Mouse (Mus musculus): ENCODE data around the gene Zcchc18. TPM values are rescaled to one million over a fixed set of nuclear protein-coding genes. Genes with fewer than 3 reads are reported as not detected.
A peak's percentile ranks its signal among the peaks of the same experiment; 100 is the strongest.

The Zcchc18 gene
- polyA plus RNA-seq, 1 experiment from 2014 or later: 547 TPM

- Histone ChIP-seq H3K4me2 (ENCODE audit: low read length) (peak overlapping the region; percentile 66), H3K27ac (ENCODE audit: low read depth, low read length) (peak overlapping the region; percentile 94), H3K9ac (ENCODE audit: low read depth, low read length) (peak overlapping the region; percentile 73; the same call in 1 of the 2 replicates), H3K9me3 (ENCODE audit: control insufficient read depth, low read length) (no peaks in the 10 kb centered on the region), H3K36me3 (ENCODE audit: control insufficient read depth, insufficient read depth, low read length) (no peaks in the 10 kb centered on the region), H3K4me3 (ENCODE audit: low read length) (peak overlapping the region; percentile 57), H3K4me1 (ENCODE audit: control insufficient read depth, insufficient read depth, low read depth, low read length) (0 out of 2 replicates have a peak, but pooled peaks cover 2% of the 10 kb centered on the region), H3K27me3 (replicated peaks; ENCODE audit: control insufficient read depth, insufficient read depth, low read length) (no peaks in the 10 kb centered on the region)
- WGBS: 17% methylated on average over 12 of the region's 12 CpGs
- no peak for ATAC-seq
Observed at GRCm38 (mm10) chrX:137037470-137037999, 44.6 kb downstream of the Zcchc18 start.

- Histone ChIP-seq H3K36me3 (ENCODE audit: control insufficient read depth, insufficient read depth, low read length) (no peaks in the 10 kb centered on the region), H3K4me2 (ENCODE audit: low read length) (peak within 1 kb of the TSS; percentile 66), H3K4me1 (ENCODE audit: control insufficient read depth, insufficient read depth, low read depth, low read length) (0 out of 2 replicates have a peak, but pooled peaks cover 2% of the 10 kb centered on the region), H3K27ac (ENCODE audit: low read depth, low read length) (peak within 1 kb of the TSS; percentile 94), H3K4me3 (ENCODE audit: low read length) (peak within 1 kb of the TSS; percentile 57), H3K27me3 (replicated peaks; ENCODE audit: control insufficient read depth, insufficient read depth, low read length) (no peaks in the 10 kb centered on the region), H3K9ac (ENCODE audit: low read depth, low read length) (peak within 1 kb of the TSS; percentile 73), H3K9me3 (ENCODE audit: control insufficient read depth, low read length) (no peaks in the 10 kb centered on the region)
- peak; percentile 96 for ATAC-seq
- WGBS: 11% methylated on average over 31 of the region's 31 CpGs
Observed at GRCm38 (mm10) chrX:137038000-137038483, 45.1 kb downstream of the Zcchc18 start, which contains the start of gene Slc25a53. Gene Slc25a53 (minus strand): TSS chrX:137038302.

GRCm38 (mm10) chrX:137038502-137038901 lies 45.5 kb downstream of the Zcchc18 start:
- peak; percentile 63 for ATAC-seq
- Histone ChIP-seq H3K9ac (ENCODE audit: low read depth, low read length) (peak overlapping the region; percentile 73; the same call in 1 of the 2 replicates), H3K9me3 (ENCODE audit: control insufficient read depth, low read length) (no peaks in the 10 kb centered on the region), H3K4me1 (ENCODE audit: control insufficient read depth, insufficient read depth, low read depth, low read length) (0 out of 2 replicates have a peak, but pooled peaks cover 2% of the 10 kb centered on the region), H3K4me2 (ENCODE audit: low read length) (peak overlapping the region; percentile 58), H3K27ac (ENCODE audit: low read depth, low read length) (peak overlapping the region; percentile 94), H3K36me3 (ENCODE audit: control insufficient read depth, insufficient read depth, low read length) (no peaks in the 10 kb centered on the region), H3K4me3 (ENCODE audit: low read length) (peak overlapping the region; percentile 57), H3K27me3 (replicated peaks; ENCODE audit: control insufficient read depth, insufficient read depth, low read length) (no peaks in the 10 kb centered on the region)
- 46% methylated on average over 7 of the region's 7 CpGs for WGBS

Other genes with a start within 250 kb of the Zcchc18 start
- gene Morf4l2, start 249.5 kb upstream of the Zcchc18 start, polyA plus RNA-seq (2015; fragmentation: Nextera tagmentation; extraction: Ambion mirVana): 541 and 552 TPM in 2 replicates
- gene Glra4, start 213.0 kb upstream of the Zcchc18 start, polyA plus RNA-seq (2015; fragmentation: Nextera tagmentation; extraction: Ambion mirVana): not detected in 2 replicates
- gene Plp1, start 170.5 kb upstream of the Zcchc18 start, polyA plus RNA-seq (2015; fragmentation: Nextera tagmentation; extraction: Ambion mirVana): 15.4 and 16.3 TPM in 2 replicates
- 24.3 and 27.8 TPM in 2 replicates for gene Rab9b, start 124.4 kb upstream of the Zcchc18 start, polyA plus RNA-seq (2015; fragmentation: Nextera tagmentation; extraction: Ambion mirVana)
- not detected in 2 replicates for gene H2bfm, start 65.8 kb upstream of the Zcchc18 start, polyA plus RNA-seq (2015; fragmentation: Nextera tagmentation; extraction: Ambion mirVana)
- gene Tmsb15b2, start 17.7 kb upstream of the Zcchc18 start, polyA plus RNA-seq (2015; fragmentation: Nextera tagmentation; extraction: Ambion mirVana): 67.2 and 73.8 TPM in 2 replicates
- 7.4 and 7.7 TPM in 2 replicates for gene Tmsb15l, start 16.3 kb upstream of the Zcchc18 start, polyA plus RNA-seq (2015; fragmentation: Nextera tagmentation; extraction: Ambion mirVana)
- 29.2 and 29.5 TPM in 2 replicates for gene Tmsb15b1, start 16.3 kb upstream of the Zcchc18 start, polyA plus RNA-seq (2015; fragmentation: Nextera tagmentation; extraction: Ambion mirVana)
- gene Slc25a53, start 45.1 kb downstream of the Zcchc18 start, polyA plus RNA-seq (2015; fragmentation: Nextera tagmentation; extraction: Ambion mirVana): 13.2 and 14.7 TPM in 2 replicates
- 6.9 and 8.2 TPM in 2 replicates for gene Fam199x, start 56.4 kb downstream of the Zcchc18 start, polyA plus RNA-seq (2015; fragmentation: Nextera tagmentation; extraction: Ambion mirVana)
- gene Esx1, start 128.9 kb downstream of the Zcchc18 start, polyA plus RNA-seq (2015; fragmentation: Nextera tagmentation; extraction: Ambion mirVana): not detected in 2 replicates

Data from hindbrain, embryonic 16.5 days (tissue).